Mouse (Mus musculus) limb, embryonic 12.5 days (tissue): Measurements from ENCODE around the gene Foxs1. TPM values are rescaled to one million over a fixed set of nuclear protein-coding genes. Genes with fewer than 3 reads are reported as not detected.
A peak's percentile ranks its signal among the peaks of the same experiment; 100 is the strongest.

ENCODE experiments used
- ATAC-seq: fragments of 200-750 bp; cut with Nextera tagmentation; 2 replicates; pipeline ENCODE4 v1.8.0; 2017; ENCODE audit warnings: low read depth, moderate TSS enrichment; ENCODE audit not compliant: insufficient number of reproducible peaks, insufficient read depth, low FRiP score, low TSS enrichment
- H3K27ac ChIP-seq: fragments of 300-500 bp; sonication (generic); 2 replicates; pipeline ENCODE4 v1.5.1; 2016; ENCODE audit warnings: mild to moderate bottlenecking, moderate library complexity
- H3K27me3 ChIP-seq: fragments of 300-500 bp; sonication (generic); 2 replicates; pipeline ENCODE4 v1.6.1; 2016; ENCODE audit warnings: mild to moderate bottlenecking, moderate library complexity
- H3K36me3 ChIP-seq: fragments of 300-500 bp; sonication (generic); 2 replicates; pipeline ENCODE4 v1.6.1; 2016; ENCODE audit warnings: mild to moderate bottlenecking, moderate library complexity
- H3K4me1 ChIP-seq: fragments of 300-500 bp; sonication (generic); replicated peaks from 2 replicates; pipeline ENCODE4 v1.6.1; 2016
- H3K4me2 ChIP-seq: fragments of 300-500 bp; sonication (generic); 2 replicates; pipeline ENCODE4 v1.6.1; 2016; ENCODE audit warnings: mild to moderate bottlenecking, moderate library complexity
- H3K4me3 ChIP-seq: fragments of 300-500 bp; sonication (generic); replicated peaks from 2 replicates; pipeline ENCODE4 v1.5.1; 2016; ENCODE audit warnings: mild to moderate bottlenecking
- H3K9ac ChIP-seq: fragments of 300-500 bp; sonication (generic); replicated peaks from 2 replicates; pipeline ENCODE4 v1.6.1; 2016; ENCODE audit warnings: mild to moderate bottlenecking, moderate library complexity
- H3K9me3 ChIP-seq: fragments of 300-500 bp; sonication (generic); 2 replicates; pipeline ENCODE4 v1.6.1; 2016; ENCODE audit warnings: mild to moderate bottlenecking, moderate library complexity
- WGBS: fragments of 180-500 bp; shearing (Covaris S2); methylation state at CpG from one replicate; pipeline ENCODE4 v1.1.7; 2016; 5-methylcytosine and 5-hydroxymethylcytosine counted together
- polyA plus RNA-seq: library from polyadenylated mRNA; unstranded; fragments of >200 nt; fragmentation: Nextera tagmentation; extraction: Ambion mirVana; gene quantifications from 2 replicates; pipeline ENCODE4 v1.2.1, GENCODE M21; 2016

Foxs1 gene
- polyA plus RNA-seq = 0.27 TPM in 1 of 2 replicates, not detected in the other

- Histone ChIP-seq H3K4me3 (no peak within 1 kb of the TSS), H3K27me3 (peaks cover 6% of the 10 kb centered on the region), H3K36me3 (no peaks in the 10 kb centered on the region), H3K4me1 (peaks cover 33% of the 10 kb centered on the region), H3K9me3 (no peaks in the 10 kb centered on the region), H3K9ac (no peak within 1 kb of the TSS), H3K27ac (0 out of 2 replicates have a peak within 1 kb of the TSS, but pooled peaks have one; percentile 25), H3K4me2 (no peak within 1 kb of the TSS)
- 25% methylated on average over 9 of the region's 9 CpGs for WGBS
- no peak for ATAC-seq
Observed at GRCm38 (mm10) chr2:152933048-152933447, at the start of gene Foxs1. Foxs1 (minus strand) TSS chr2:152933208.

- Histone ChIP-seq H3K27ac (no peak overlapping the region), H3K36me3 (no peaks in the 10 kb centered on the region), H3K27me3 (no peaks in the 10 kb centered on the region; the same call in 1 of the 2 replicates), H3K4me3 (no peak overlapping the region), H3K4me1 (no peaks in the 10 kb centered on the region), H3K9ac (no peak overlapping the region), H3K4me2 (no peak overlapping the region), H3K9me3 (no peaks in the 10 kb centered on the region)
- no peak for ATAC-seq
- WGBS = 54% methylated on average over 3 of the region's 3 CpGs
Observed at GRCm38 (mm10) chr2:152976991-152977390, 44.0 kb upstream of the Foxs1 start.

DNA sequence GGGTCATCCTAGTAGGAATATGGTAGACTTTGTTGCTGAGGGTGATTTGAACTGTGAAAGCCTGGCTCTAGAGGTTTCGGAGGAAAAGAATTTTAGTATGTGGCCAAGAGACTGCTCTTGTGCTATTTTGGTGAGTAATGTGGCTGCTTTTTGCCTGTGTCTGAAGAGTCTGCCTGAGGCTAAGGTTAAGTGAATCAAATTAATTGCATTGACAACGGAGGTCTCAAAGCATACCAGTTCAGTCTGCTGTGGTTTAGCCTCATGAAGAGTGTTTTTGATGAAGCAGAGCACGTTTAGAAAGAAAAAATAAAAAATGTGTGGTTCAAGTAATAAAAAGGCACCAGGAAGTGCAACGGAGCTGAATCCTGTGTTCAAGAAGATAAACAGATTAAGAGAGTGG, 32.5 kb upstream of the Foxs1 start:
- H3K27me3 ChIP-seq = no peaks in the 10 kb centered on the region
- H3K9me3 ChIP-seq = no peaks in the 10 kb centered on the region
- H3K4me3 ChIP-seq = no peak overlapping the region
- 0 out of 2 replicates have a peak, but pooled peaks cover 2% of the 10 kb centered on the region for H3K4me1 ChIP-seq
- no peak for ATAC-seq
- H3K4me2 ChIP-seq = no peak overlapping the region
- no peak overlapping the region for H3K27ac ChIP-seq
- WGBS = 72% methylated on average over 4 of the region's 4 CpGs
- no peak overlapping the region for H3K9ac ChIP-seq
- H3K36me3 ChIP-seq = no peaks in the 10 kb centered on the region

DNA sequence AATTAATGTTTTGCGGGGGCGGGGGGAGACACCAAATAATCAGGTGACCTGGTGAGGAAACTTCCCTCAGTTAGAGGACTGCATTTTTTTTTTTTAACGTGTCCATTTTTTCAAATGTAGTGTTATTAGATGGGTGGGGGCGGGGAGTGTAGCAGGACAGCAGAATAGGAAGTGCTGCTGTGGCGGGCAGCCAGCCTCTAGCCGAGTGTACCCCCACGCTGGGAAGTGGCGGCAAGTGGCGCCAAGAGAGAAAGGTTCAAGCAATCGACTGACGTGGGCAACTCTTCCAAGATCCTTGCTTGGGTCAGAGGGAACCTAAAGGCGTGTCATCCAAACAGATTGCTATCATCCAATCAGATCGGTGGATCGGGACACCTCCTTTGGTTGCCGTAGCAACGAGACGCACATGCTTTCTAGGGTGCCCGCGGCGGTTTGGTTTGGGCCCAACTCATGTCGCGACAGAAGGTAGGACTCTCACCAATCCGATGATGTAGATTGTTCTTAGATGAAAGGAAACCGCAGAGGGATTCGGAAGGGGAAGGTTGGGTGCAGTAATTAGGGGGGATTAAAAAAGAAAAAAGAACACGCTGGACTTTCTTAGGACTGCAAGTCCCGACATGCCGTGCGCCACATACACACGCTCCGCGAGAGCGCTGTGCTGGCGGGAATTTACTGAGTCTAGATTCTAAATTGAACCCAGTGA, 29.2 kb upstream of the Foxs1 start, which contains the start of gene Ttll9:
TSS of gene Ttll9 (plus strand) at position 395 of the 703 bp plus-strand sequence.
- Histone ChIP-seq H3K4me3 (peak within 1 kb of the TSS; percentile 41), H3K9me3 (no peaks in the 10 kb centered on the region), H3K4me2 (peak within 1 kb of the TSS; percentile 65), H3K36me3 (no peaks in the 10 kb centered on the region), H3K27me3 (peaks cover 7% of the 10 kb centered on the region), H3K4me1 (0 out of 2 replicates have a peak, but pooled peaks cover 2% of the 10 kb centered on the region), H3K27ac (no peak within 1 kb of the TSS), H3K9ac (peak within 1 kb of the TSS; percentile 63)
- ATAC-seq = peak; percentile 87; the same call in 1 of the 2 replicates
- WGBS = 2% methylated on average over 34 of the region's 34 CpGs

DNA sequence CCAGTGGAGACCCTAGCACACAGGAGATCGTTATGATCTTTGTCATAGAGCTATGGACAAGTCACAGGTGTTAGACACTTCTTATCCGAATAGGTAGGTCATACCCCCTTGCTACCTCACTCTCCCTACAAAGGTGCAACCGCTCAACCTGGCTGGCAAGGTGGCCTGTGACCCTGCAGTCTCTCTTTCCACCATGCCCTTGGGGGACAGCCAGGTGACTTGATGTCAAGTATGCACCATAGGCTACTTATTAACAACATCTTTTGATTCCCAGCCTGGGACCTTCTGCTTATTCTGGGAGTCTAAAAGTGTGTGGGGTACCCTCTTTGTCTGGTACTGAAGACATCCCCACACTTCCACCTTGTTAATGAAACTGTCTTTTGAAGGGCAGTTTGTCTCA, 25.1 kb upstream of the Foxs1 start:
- 0 out of 2 replicates have a peak, but pooled peaks cover 2% of the 10 kb centered on the region for H3K4me1 ChIP-seq
- ATAC-seq = no peak
- H3K4me3 ChIP-seq = no peak overlapping the region
- no peaks in the 10 kb centered on the region for H3K36me3 ChIP-seq
- no peak overlapping the region for H3K27ac ChIP-seq
- 83% methylated on average over 3 of the region's 3 CpGs for WGBS
- no peak overlapping the region for H3K9ac ChIP-seq
- no peak overlapping the region for H3K4me2 ChIP-seq
- peaks cover 25% of the 10 kb centered on the region for H3K27me3 ChIP-seq
- H3K9me3 ChIP-seq = no peaks in the 10 kb centered on the region

DNA sequence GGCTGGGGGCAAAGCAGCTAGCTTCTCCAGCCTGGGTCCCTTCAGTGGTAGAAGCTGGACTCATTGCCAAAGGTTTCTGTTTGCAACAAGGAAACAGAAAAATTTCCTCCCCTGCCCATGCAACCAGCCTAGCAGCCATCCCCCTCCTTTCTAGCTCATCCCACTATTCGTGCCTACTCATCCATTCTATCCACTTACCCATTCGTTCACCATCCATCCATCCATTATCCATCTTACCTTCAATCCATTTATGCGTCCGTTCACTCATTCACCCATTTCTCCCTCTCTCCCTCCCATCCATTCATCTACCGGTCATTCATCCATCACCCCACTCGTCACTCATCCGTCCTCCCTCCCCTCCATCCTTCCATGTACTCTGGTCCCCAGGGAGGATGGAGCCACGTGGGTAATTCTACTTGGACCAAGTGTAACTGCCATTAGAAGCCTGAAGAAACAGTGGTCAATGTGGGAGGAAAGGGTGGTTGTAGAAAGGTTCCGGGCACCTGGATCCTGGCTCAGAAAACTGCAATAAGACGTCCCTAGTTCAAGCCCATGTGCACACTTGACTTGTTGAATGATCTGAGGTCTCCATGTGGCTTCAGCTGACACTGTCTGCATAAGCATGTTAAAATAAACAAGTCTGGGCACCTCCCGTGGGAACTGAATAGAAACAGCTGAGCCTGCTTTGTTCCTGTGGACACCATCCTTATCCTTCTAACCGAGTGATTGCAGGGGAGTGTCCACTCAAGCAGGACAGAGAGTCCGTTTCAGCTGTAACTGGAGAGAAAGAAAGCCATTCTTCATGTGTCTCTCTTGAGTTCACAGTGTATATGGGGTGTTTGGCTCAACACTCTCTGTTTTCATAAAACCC, 19.1 kb upstream of the Foxs1 start:
- Histone ChIP-seq H3K4me3 (peak overlapping the region; percentile 71), H3K36me3 (no peaks in the 10 kb centered on the region), H3K9me3 (no peaks in the 10 kb centered on the region), H3K27ac (no peak overlapping the region), H3K27me3 (peaks cover 67% of the 10 kb centered on the region), H3K4me1 (peaks cover 20% of the 10 kb centered on the region), H3K4me2 (peak overlapping the region; percentile 96), H3K9ac (peak overlapping the region; percentile 79)
- no peak for ATAC-seq
- 25% methylated on average over 13 of the region's 13 CpGs for WGBS

DNA sequence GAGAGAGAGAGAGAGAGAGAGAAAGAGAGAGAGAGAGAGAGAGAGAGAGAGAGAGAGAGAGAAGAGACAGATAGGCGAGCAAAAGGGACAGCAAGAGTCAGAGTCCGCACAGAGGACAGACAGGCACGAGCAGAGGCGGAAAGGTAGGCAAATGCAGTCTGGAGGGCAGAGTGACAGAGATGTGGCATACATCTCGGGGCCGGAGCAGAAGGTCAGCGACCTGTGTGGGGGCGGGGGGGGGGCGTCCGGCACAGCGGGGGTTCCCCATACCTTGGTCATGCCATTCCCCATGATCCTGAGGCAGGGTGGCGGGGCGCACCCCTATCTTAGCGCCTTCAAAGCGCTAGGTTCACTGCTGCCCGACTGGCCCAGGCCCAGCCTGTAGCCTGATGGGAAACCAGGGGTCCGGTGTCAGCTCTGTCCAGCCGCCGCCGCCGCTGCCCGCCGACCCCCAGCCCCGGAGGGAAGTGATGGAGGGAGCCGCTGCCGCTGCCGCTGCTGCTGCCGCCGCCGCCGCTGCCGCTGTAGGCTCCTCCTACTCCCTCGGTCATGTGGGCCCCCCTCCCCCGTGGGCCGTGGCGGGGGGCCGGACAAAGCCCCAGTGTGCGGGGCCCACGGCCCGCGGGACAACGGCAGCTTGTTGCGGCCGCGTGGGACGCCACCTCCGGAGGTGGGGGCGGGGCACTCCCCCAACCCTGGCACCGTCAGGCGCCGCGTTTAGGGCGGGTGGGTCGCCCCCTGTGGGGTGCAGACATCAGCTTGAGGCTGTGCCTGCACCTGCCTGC, 18.2 kb upstream of the Foxs1 start, which contains the start of gene Dusp15:
TSS of gene Dusp15 (minus strand) at position 634 of the 785 bp plus-strand sequence.
- Histone ChIP-seq H3K9me3 (no peaks in the 10 kb centered on the region), H3K4me1 (peaks cover 24% of the 10 kb centered on the region), H3K27ac (no peak within 1 kb of the TSS), H3K9ac (peak within 1 kb of the TSS; percentile 79), H3K4me3 (peak within 1 kb of the TSS; percentile 71), H3K36me3 (no peaks in the 10 kb centered on the region), H3K4me2 (peak within 1 kb of the TSS; percentile 96), H3K27me3 (peaks cover 69% of the 10 kb centered on the region)
- ATAC-seq = no peak
- under 1% methylated on average over 51 of the region's 54 CpGs for WGBS

GRCm38 (mm10) chr2:152950358-152951064, 17.5 kb upstream of the Foxs1 start:
- Histone ChIP-seq H3K36me3 (no peaks in the 10 kb centered on the region), H3K27ac (no peak overlapping the region), H3K9ac (no peak overlapping the region), H3K27me3 (peaks cover 71% of the 10 kb centered on the region), H3K9me3 (no peaks in the 10 kb centered on the region), H3K4me2 (peak overlapping the region; percentile 96), H3K4me1 (peaks cover 24% of the 10 kb centered on the region), H3K4me3 (peak overlapping the region; percentile 71)
- 40% methylated on average over 11 of the region's 11 CpGs for WGBS
- ATAC-seq = no peak

GRCm38 (mm10) chr2:152948438-152949020, 15.5 kb upstream of the Foxs1 start:
- whole genome bisulfite sequencing = 82% methylated on average over 5 of the region's 5 CpGs
- no peak overlapping the region for H3K4me3 ChIP-seq

GRCm38 (mm10) chr2:152947098-152947497, 14.1 kb upstream of the Foxs1 start:
- H3K4me1 ChIP-seq = peaks cover 37% of the 10 kb centered on the region
- H3K27me3 ChIP-seq = peaks cover 87% of the 10 kb centered on the region
- no peak overlapping the region for H3K27ac ChIP-seq
- H3K4me3 ChIP-seq = no peak overlapping the region
- ATAC-seq = no peak
- no peaks in the 10 kb centered on the region for H3K9me3 ChIP-seq
- no peak overlapping the region for H3K4me2 ChIP-seq
- H3K9ac ChIP-seq = no peak overlapping the region
- WGBS = 48% methylated on average over 7 of the region's 7 CpGs
- no peaks in the 10 kb centered on the region for H3K36me3 ChIP-seq

More at GRCm38 (mm10) chr2:152948438-152949020, 15.5 kb upstream of the Foxs1 start:
- no peak for ATAC-seq
- no peak overlapping the region for H3K4me2 ChIP-seq
- no peak overlapping the region for H3K27ac ChIP-seq
- no peaks in the 10 kb centered on the region for H3K36me3 ChIP-seq
- peaks cover 26% of the 10 kb centered on the region for H3K4me1 ChIP-seq
- H3K27me3 ChIP-seq = peaks cover 81% of the 10 kb centered on the region
- H3K9ac ChIP-seq = no peak overlapping the region
- H3K9me3 ChIP-seq = no peaks in the 10 kb centered on the region
